Mouse (Mus musculus): ENCODE data around the gene Casc3.
A peak's percentile ranks its signal among the peaks of the same experiment; 100 is the strongest.

Casc3 gene

GRCm38 (mm10) chr11:98835725-98836124, 31.0 kb downstream of the Casc3 start:
- DNase-seq (ENCODE audit: low spot score in 2 of 2): no peak

- no peak for DNase-seq (ENCODE audit: low spot score in 2 of 2)
Observed at GRCm38 (mm10) chr11:98836128-98836527, 31.4 kb downstream of the Casc3 start.

GRCm38 (mm10) chr11:98836651-98837141, 32.0 kb downstream of the Casc3 start, which contains the start of gene Rapgefl1:
TSS of gene Rapgefl1 (plus strand) at chr11:98836785.
- DNase-seq (ENCODE audit: low spot score in 2 of 2): peak; percentile 66 to 70

GRCm38 (mm10) chr11:98837231-98837704, 32.6 kb downstream of the Casc3 start:
- no peak for DNase-seq (ENCODE audit: low spot score in 2 of 2)

- DNase-seq (ENCODE audit: low spot score in 2 of 2): no peak
Observed at GRCm38 (mm10) chr11:98837917-98838316, 33.2 kb downstream of the Casc3 start.

GRCm38 (mm10) chr11:98838512-98838911, 33.8 kb downstream of the Casc3 start:
- DNase-seq (ENCODE audit: low spot score in 2 of 2): peak; percentile 69 to 81

GRCm38 (mm10) chr11:98839402-98839801, 34.7 kb downstream of the Casc3 start:
- DNase-seq (ENCODE audit: low spot score in 2 of 2): no peak

GRCm38 (mm10) chr11:98839897-98840296, 35.2 kb downstream of the Casc3 start:
- no peak for DNase-seq (ENCODE audit: low spot score in 2 of 2)

GRCm38 (mm10) chr11:98846016-98846415, 41.3 kb downstream of the Casc3 start:
- no peak for DNase-seq (ENCODE audit: low spot score in 2 of 2)

GRCm38 (mm10) chr11:98846865-98847604, 42.3 kb downstream of the Casc3 start:
- no peak for DNase-seq (ENCODE audit: low spot score in 2 of 2)

GRCm38 (mm10) chr11:98849196-98849894, 44.6 kb downstream of the Casc3 start:
- no peak for DNase-seq (ENCODE audit: low spot score in 2 of 2)

- DNase-seq (ENCODE audit: low spot score in 2 of 2): no peak
Observed at GRCm38 (mm10) chr11:98850100-98851093, 45.7 kb downstream of the Casc3 start.

GRCm38 (mm10) chr11:98854116-98854515, 49.4 kb downstream of the Casc3 start:
- DNase-seq (ENCODE audit: low spot score in 2 of 2): no peak

GRCm38 (mm10) chr11:98854659-98855058, 50.0 kb downstream of the Casc3 start:
- no peak for DNase-seq (ENCODE audit: low spot score in 2 of 2)

GRCm38 (mm10) chr11:98858759-98859731, 54.3 kb downstream of the Casc3 start:
- DNase-seq (ENCODE audit: low spot score in 2 of 2): peak; percentile 80 to 81

GRCm38 (mm10) chr11:98863028-98863750, 58.5 kb downstream of the Casc3 start, which contains the start of gene Wipf2:
TSS of gene Wipf2 (plus strand) at chr11:98863638.
- DNase-seq (ENCODE audit: low spot score in 2 of 2): peak; percentile 92 to 93

- peak in 1 of 2 experiments; percentile 48 for DNase-seq (ENCODE audit: low spot score in 2 of 2)
Observed at GRCm38 (mm10) chr11:98863751-98864429, 59.2 kb downstream of the Casc3 start.

GRCm38 (mm10) chr11:98867293-98867692, 62.6 kb downstream of the Casc3 start:
- no peak for DNase-seq (ENCODE audit: low spot score in 2 of 2)

GRCm38 (mm10) chr11:98869906-98870305, 65.2 kb downstream of the Casc3 start:
- DNase-seq (ENCODE audit: low spot score in 2 of 2): no peak
